Mouse (Mus musculus): ENCODE measurements around the gene Mylk3. TPM values are rescaled to one million over a fixed set of nuclear protein-coding genes. Genes with fewer than 3 reads are reported as not detected.

Mylk3 gene
- total RNA-seq, 2 experiments from 2014 or later: 4.1 to 4.9 TPM

DNA sequence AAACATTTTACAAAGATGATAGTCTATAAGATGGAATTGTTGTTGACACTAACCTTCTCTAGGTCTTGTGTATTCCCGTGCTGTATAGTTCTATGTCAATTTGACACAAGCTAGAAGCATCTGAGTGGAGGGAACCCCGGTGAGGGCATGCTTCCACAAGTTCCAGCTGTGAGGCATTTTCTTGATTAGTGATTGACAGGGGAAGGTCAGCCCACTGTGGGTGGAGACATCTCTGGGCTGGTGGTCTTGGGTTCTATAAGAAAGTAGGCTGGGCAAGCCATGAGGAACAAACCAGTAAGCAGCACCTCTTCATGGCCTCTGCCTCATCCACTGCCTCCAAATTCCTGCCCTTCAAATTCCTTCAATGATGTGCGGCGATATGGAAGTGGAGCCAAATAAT lies 11.9 kb downstream of the Mylk3 start:
- DNase-seq (ENCODE audit: low spot score in 2 of 2): no peak
- no peak overlapping the region for H3K4me3 ChIP-seq
- no peak for TF ChIP-seq CTCF (conservative IDR thresholded peaks at IDR 0.05)
- no peak overlapping the region for H3K27ac ChIP-seq

DNA sequence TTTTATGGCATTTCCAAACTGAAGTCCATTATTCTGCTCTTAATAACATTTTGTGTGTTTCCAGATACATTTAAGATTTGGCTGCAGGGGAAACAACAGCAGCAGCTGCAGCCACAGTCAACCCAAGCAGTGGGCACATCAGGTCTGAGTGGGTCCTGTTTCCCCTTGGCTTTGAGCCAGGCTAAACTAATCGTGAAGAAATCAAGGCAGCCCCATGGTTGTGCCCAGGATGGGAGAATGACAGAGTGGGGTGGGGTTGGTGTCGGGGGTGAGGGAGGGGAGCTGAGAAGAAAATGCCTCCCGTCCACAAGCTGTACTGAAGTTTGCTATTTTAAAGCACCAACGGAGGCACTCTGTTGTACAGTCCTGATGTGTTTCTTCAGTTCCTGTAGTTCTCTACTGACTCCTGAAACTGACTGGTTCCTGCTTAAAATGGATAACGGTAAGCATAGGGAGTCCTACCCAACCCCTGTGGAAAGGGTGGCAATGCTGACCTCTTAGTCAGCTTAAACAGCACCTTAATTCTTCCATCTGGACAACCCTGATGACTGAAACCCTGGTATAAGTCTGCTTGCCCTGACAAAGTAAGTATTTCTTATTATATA lies 12.6 kb downstream of the Mylk3 start:
- no peak for DNase-seq (ENCODE audit: low spot score in 2 of 2)
- TF ChIP-seq CTCF (conservative IDR thresholded peaks at IDR 0.05): no peak
- Histone ChIP-seq H3K4me3 (no peak overlapping the region), H3K27ac (peak overlapping the region; percentile 43)

DNA sequence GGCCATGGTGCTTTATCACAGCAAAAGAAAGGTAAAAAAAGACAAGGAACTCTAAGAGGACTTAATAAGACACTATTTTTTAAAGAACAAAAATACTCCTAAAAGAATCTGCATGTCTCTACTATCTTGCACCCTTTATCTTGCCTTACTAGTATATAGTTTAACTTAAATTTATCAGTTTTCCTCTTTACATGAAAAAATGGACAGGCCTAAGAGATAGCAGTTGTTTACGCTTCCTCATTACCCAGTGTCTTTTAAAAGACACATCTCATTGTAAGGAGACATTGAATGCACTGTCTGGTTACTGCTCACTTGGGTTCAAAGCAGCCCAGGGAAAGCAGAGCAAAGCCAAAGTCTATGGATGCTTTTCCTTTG lies 13.7 kb downstream of the Mylk3 start:
- DNase-seq (ENCODE audit: low spot score in 2 of 2): no peak
- no peak overlapping the region for H3K4me3 ChIP-seq
- no peak for TF ChIP-seq CTCF (conservative IDR thresholded peaks at IDR 0.05)
- H3K27ac ChIP-seq: peak overlapping the region; percentile 52; the same call in 1 of the 2 replicates

DNA sequence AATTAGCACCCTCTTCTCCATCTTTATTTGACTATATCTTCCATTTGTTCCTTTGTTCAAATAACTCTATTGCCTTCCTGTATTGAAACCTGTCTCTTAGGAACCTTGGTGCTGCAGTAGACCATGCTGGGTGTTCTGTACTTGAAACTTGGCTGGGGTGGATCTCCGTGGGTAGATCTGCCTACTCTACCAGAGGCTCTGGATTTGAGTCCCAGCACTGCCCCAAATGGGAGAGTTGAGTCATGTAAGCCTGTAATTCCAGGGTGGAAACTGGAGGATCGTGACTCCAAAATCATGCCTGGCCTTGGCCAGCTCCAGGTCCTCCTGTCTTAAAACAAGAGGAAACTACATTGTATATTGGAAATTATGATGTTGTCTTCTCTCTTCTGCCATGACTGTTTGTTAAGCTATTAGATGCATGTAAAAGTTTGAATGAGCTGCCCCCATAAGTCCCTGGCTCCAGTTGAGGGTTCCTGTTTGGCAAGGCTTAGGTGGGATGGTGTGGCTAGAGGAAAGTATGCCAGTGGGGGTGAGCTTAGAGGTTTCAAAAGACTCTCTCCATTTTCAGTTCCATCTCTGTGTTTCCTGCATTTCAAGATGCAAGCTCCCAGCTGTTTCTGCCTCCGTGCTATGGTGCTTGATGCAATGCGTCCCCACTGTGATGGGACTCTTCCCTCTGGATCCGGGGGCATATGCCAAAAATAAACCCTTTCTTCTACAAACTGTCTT lies 14.2 kb downstream of the Mylk3 start:
- DNase-seq (ENCODE audit: low spot score in 2 of 2): peak; percentile 17 to 29
- Histone ChIP-seq H3K4me3 (no peak overlapping the region), H3K27ac (peak overlapping the region; percentile 52; the same call in 1 of the 2 replicates)
- TF ChIP-seq CTCF (conservative IDR thresholded peaks at IDR 0.05): no peak

DNA sequence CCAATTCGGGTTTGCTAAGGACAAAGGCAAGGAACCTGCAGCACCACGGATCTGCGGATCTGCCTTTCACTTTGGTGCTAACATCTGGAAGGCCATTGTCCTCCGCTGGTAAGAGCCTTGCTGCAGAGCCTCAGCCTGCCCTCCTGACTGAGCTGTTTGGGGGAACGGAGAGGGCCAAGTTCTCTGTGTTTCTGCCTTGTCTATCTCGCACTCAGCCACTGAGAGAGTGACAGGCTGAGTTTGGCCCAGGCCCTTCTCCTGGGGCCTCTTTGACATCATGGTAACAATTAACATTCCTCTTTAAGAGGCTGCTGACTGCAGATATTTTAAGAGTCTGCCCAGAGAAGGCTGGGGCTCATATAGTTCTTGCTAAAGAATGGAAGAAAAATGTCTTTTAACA lies 21.0 kb downstream of the Mylk3 start:
- no peak for DNase-seq (ENCODE audit: low spot score in 2 of 2)
- TF ChIP-seq CTCF (conservative IDR thresholded peaks at IDR 0.05): no peak
- no peak overlapping the region for H3K27ac ChIP-seq
- no peak overlapping the region for H3K4me3 ChIP-seq

DNA sequence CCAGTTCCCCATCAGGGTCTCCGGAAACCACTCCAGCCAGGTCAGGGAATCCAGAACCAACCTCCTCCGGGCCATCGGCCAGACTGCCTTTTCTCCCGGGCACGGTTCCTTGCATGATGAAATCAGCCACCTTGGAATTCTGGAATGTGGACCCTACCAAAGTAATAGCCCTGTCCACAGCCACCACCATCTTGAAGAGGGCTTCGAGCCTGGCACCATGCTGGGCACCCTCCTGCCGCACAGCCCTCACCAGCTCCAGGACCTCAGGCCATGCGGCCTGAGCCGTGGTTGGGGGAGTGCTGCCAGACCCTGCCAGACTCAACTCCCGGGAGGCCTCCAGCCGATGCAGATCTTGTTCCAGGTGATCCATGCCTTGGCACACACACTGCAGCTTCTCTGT lies 21.5 kb downstream of the Mylk3 start:
- no peak for TF ChIP-seq CTCF (conservative IDR thresholded peaks at IDR 0.05)
- DNase-seq (ENCODE audit: low spot score in 2 of 2): no peak
- Histone ChIP-seq H3K27ac (no peak overlapping the region), H3K4me3 (no peak overlapping the region)

DNA sequence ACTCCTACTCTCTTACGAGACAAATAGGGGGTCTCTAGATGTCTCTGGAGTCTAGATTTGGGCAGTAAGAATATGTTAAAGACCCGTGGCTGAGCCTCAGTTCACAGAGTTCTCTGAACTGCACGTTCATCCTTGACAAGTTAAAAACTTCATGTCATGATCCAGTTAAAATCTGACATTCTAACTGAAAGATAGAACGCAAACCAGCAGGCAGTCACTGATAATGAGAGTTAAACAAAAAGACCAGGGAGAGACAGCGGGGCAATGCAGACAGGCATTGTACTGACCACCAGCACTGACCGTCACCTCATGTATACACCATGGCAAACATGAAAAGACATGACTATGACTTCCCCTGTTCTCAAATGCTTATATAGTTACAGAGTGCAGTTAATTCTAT lies 22.7 kb downstream of the Mylk3 start:
- no peak for DNase-seq (ENCODE audit: low spot score in 2 of 2)
- H3K4me3 ChIP-seq: no peak overlapping the region
- H3K27ac ChIP-seq: no peak overlapping the region
- TF ChIP-seq CTCF (conservative IDR thresholded peaks at IDR 0.05): no peak

DNA sequence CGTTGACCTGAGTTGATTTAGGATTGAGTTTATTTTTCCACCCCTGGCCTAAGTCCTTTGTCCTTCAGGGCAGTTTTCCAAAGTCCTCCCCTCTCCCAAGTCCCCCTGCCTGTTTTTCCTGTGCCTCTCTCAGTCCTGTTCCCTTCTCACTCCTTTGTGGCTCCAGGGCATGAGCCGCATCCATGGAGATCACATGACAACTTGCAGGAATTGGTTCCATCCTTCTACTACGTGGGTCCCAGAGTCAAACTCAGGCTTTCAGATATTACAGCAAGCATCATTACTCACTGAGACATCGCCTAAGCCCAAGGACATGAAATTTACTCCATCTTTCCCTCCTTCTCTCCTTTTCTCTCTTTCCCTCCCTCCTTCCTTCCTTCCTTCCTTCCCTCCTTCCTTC lies 23.9 kb downstream of the Mylk3 start:
- DNase-seq (ENCODE audit: low spot score in 2 of 2): no peak
- H3K4me3 ChIP-seq: no peak overlapping the region
- H3K27ac ChIP-seq: no peak overlapping the region
- TF ChIP-seq CTCF (conservative IDR thresholded peaks at IDR 0.05): no peak

DNA sequence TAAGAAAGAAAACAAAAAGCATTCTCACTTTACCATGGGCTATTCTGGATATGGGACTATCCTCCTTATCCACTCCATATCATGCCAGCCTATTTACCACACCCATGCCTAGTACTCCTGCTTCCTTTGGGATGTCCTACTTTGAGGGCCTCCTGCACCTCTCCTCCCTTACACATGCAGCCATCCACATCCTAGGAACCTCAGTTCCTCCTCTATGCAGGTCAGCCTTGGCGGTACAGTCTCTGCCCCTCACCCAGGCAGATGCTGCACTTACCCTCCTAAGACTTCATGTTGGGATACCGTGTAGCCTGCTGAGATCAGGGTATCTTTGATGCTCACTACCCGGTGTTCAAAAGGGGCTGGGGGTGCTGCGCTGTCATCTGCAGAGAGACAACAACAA lies 32.9 kb downstream of the Mylk3 start:
- no peak for DNase-seq (ENCODE audit: low spot score in 2 of 2)
- no peak for TF ChIP-seq CTCF (conservative IDR thresholded peaks at IDR 0.05)
- Histone ChIP-seq H3K27ac (no peak overlapping the region), H3K4me3 (no peak overlapping the region)

DNA sequence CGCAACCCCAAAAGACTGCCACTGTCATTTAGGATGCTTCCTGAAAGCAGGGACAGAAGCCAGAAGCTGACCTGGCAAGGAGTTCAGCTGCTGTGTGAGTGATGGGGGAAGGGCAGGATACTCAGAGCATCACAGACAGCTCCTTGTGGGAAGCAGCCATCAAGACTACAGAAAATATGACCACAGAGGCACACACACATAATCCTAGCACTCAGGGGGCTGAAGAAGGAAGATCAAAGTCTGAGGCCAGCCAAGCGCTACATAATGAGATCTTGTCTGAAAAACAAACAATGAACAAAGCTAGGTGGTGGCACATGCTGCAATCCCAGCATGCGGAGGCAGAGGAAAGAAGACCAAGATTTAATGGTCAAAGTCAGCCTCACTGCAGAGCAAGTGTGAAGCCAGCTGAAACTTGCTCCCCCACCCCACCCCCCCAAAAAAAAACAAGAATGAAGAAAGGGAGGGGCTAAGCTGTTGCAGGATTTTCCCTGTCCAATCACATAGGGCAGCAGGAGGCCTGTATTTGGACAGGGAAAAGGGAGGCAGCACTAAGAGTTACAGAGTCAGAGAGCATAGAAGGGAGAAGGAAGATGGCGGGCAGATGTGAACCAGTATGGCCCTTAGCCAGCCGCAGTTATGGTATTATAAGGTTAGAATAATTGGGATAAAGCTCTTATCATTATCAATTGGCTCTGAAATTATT lies 46.1 kb downstream of the Mylk3 start:
- no peak overlapping the region for H3K4me3 ChIP-seq
- no peak for DNase-seq (ENCODE audit: low spot score in 2 of 2)
- TF ChIP-seq CTCF (conservative IDR thresholded peaks at IDR 0.05): no peak
- no peak overlapping the region for H3K27ac ChIP-seq

DNA sequence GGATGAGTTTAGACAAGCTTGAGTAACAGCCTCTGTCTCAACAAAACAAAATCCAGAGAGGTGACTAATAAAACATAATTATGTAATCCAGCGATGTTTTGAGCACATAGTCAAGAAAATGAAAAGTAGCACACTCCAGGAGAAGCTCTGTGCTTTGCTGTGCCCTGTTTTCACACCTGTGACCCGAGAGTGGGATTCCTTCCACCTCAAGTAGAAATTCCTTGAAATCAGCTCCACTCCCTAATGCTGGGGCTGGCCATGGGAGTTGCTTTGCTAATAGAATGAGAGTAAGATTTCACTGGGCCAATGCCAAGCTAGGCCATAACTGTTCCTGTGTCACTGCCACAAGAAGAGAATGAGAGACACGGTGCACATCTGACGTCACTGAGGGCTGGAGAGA lies 48.5 kb downstream of the Mylk3 start:
- DNase-seq (ENCODE audit: low spot score in 2 of 2): no peak
- Histone ChIP-seq H3K4me3 (no peak overlapping the region), H3K27ac (no peak overlapping the region)
- no peak for TF ChIP-seq CTCF (conservative IDR thresholded peaks at IDR 0.05)

DNA sequence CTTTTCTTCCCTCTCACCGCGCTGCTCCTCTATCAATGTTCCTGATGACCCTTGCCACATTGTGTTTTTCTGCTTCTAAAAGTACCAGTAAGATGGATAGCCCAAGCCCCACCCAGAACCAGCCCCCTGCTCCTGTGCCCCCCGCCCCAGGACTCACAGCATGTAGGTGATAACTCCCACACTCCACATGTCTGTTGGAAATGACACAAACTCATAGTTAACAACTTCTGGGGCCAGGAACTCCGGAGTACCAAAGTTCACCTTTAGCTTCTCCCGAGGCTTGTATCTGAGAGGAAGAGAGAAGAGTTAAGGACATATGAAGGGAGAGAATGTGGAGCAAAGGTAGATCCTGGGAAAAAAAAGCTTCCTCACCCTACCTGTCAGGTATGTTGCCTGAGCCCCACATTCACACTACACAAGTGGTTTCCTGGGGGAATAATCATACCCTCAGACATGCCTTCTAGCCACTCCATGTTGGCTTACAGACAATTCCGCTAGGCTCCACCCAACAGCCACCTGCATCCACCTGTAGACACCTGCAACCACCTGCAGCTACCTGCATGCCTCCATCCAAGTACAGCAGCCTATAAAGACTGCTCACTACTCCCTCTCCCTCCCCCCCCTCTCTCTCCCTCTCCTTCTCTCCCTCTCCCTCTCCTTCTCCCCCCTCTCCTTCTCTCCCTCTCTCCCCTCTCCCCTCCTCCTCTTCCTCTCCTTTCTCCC lies 49.8 kb downstream of the Mylk3 start:
- Histone ChIP-seq H3K4me3 (no peak overlapping the region), H3K27ac (no peak overlapping the region)
- no peak for TF ChIP-seq CTCF (conservative IDR thresholded peaks at IDR 0.05)
- no peak for DNase-seq (ENCODE audit: low spot score in 2 of 2)

DNA sequence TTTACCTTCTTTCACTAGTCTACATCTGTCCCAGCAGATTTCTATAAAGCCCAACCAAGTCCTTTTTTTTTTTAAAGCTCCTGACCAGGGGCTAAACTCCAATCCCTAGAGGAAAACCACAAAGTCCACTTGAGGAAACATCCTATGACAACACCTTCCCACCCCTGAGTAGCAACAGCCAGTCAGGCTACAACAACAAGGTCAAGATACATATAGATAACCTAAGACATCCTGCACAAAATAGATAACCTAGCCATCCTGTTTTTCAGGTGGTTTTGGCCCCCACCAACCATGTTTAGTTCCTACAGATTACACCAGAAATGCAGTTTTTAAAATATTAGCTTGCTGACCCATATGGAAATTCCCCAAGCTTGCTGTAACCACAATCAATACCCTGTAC lies 51.0 kb downstream of the Mylk3 start:
- no peak for DNase-seq (ENCODE audit: low spot score in 2 of 2)

More for the DNA sequence above, 51.0 kb downstream of the Mylk3 start:
- Histone ChIP-seq H3K27ac (no peak overlapping the region), H3K4me3 (no peak overlapping the region)
- TF ChIP-seq CTCF (conservative IDR thresholded peaks at IDR 0.05): no peak

All from layer of hippocampus, adult 2 months (tissue).